Mouse (Mus musculus): ENCODE measurements around the gene Megf11. TPM values are rescaled to one million over a fixed set of nuclear protein-coding genes. Genes with fewer than 3 reads are reported as not detected.

Megf11 gene
- polyA plus RNA-seq, 1 experiment, result 0.06 TPM

DNA sequence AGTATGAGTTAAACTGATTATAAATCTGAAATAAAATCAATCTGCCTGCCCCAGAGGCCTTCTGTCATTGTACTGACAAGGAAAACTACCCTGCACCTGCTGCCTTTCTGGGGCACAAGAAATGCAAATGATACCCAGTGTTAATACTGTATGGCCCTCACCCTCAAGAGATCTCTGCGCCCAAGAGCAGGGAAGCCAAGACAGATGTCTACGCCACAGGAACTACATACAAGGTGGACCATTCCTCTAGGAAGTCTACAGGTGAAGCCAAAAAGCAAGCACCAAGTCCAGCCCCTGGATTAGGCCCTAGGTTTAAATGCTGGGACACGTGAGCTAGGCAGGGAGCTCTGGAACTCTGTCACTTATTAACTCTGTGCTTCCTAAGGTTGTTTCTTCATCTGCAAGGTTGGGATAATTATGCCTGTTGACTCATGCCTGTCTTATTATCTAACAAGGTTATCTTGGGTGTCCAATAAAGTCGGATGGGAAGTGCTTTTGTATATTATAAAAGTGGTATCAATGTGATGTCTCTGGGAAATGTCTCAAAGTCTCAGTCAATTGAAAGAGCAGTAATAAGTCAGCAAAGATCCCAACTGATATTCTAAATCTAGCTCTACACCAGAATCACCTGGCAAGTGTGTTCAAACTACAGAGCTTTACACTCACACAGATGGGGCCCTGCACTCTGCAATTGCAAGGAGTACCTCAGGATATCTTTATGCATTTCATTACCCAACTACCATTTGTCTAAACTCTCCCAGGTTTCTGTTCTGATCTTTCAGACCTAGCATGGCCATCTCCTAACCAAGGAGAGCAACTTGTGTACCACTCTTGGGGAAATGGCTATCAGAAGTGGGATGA lies 315.3 kb downstream of the Megf11 start:
- Histone ChIP-seq H3ac (ENCODE audit: control insufficient read depth, insufficient read length) (no peak overlapping the region), H3K36me3 (ENCODE audit: control insufficient read depth, insufficient read depth) (no peaks in the 10 kb centered on the region), H3K4me3 (no peak overlapping the region), H3K27me3 (ENCODE audit: control insufficient read depth, insufficient read depth, insufficient read length) (no peaks in the 10 kb centered on the region), H3K79me2 (ENCODE audit: control insufficient read depth, insufficient read depth) (no peaks in the 10 kb centered on the region), H3K4me2 (ENCODE audit: low read depth) (peak overlapping the region; percentile 46)
- TF ChIP-seq TCF12 (IDR thresholded peaks at IDR 0.05; ENCODE audit: insufficient read depth, poor library complexity, severe bottlenecking), result no peak
- no peak for TF ChIP-seq MYOD1 (IDR thresholded peaks at IDR 0.05; ENCODE audit: control insufficient read depth in 1 of 3, insufficient read length in 2 of 3, low read depth in 2 of 3)
- no peak for TF ChIP-seq MYOG (IDR thresholded peaks at IDR 0.05; ENCODE audit: control insufficient read depth in 1 of 3, insufficient read depth in 1 of 3, insufficient read length in 2 of 3, low read depth in 2 of 3)
- TF ChIP-seq SRF (IDR thresholded peaks at IDR 0.05; ENCODE audit: control insufficient read depth, insufficient read length, low read depth), result no peak

DNA sequence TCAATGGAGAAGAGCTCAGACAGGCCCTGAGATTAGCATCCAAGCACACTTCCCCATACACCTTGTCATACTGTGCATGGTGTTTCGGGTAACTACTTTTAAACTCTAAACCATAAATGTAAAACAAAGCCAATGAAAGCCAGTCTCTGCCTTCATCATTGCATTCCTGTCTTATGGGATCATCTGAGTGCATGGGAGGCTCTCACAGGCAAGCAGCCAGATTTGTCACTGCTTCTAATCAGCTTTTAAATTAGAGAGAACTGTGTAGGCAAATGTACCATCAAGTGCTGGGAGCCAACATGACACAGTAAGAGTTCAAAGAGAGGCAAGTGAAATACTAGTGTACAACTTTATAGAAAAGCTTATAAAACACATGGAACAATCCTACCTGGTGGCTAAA lies 316.2 kb downstream of the Megf11 start:
- H3K27me3 ChIP-seq (ENCODE audit: control insufficient read depth, insufficient read depth, insufficient read length), result no peaks in the 10 kb centered on the region
- TF ChIP-seq POLR2AphosphoS2 (IDR thresholded peaks at IDR 0.05; ENCODE audit: insufficient read length, low read depth), result no peak
- no peak for TF ChIP-seq POLR2A (IDR thresholded peaks at IDR 0.05; ENCODE audit: insufficient read length, low read depth)
- no peak for TF ChIP-seq MYOG (IDR thresholded peaks at IDR 0.05; ENCODE audit: control insufficient read depth in 1 of 3, insufficient read depth in 1 of 3, insufficient read length in 2 of 3, low read depth in 2 of 3)
- no peak for TF ChIP-seq CEBPB (IDR thresholded peaks at IDR 0.05; ENCODE audit: insufficient read depth, poor library complexity, severe bottlenecking)
- no peak for TF ChIP-seq REST (IDR thresholded peaks at IDR 0.05; ENCODE audit: insufficient read depth, insufficient read length)
- no peak for TF ChIP-seq SRF (IDR thresholded peaks at IDR 0.05; ENCODE audit: control insufficient read depth, insufficient read length, low read depth)
- no peak for TF ChIP-seq USF1 (IDR thresholded peaks at IDR 0.05; ENCODE audit: low read depth)
- no peak for TF ChIP-seq MAX (IDR thresholded peaks at IDR 0.05; ENCODE audit: low read depth)
- TF ChIP-seq TCF12 (IDR thresholded peaks at IDR 0.05; ENCODE audit: insufficient read depth, poor library complexity, severe bottlenecking), result no peak
- TF ChIP-seq TCF3 (IDR thresholded peaks at IDR 0.05; ENCODE audit: insufficient read length, low read depth), result no peak
- TF ChIP-seq MYOD1 (IDR thresholded peaks at IDR 0.05; ENCODE audit: control insufficient read depth in 1 of 3, insufficient read length in 2 of 3, low read depth in 2 of 3), result no peak
- no peak for TF ChIP-seq E2F4 (IDR thresholded peaks at IDR 0.05; ENCODE audit: insufficient read depth)
- no peaks in the 10 kb centered on the region for H3K79me2 ChIP-seq (ENCODE audit: control insufficient read depth, insufficient read depth)
- no peaks in the 10 kb centered on the region for H3K36me3 ChIP-seq (ENCODE audit: control insufficient read depth, insufficient read depth)
- H3K4me2 ChIP-seq (ENCODE audit: low read depth), result peak overlapping the region; percentile 46
- no peak overlapping the region for H3ac ChIP-seq (ENCODE audit: control insufficient read depth, insufficient read length)
- H3K4me3 ChIP-seq, result no peak overlapping the region

DNA sequence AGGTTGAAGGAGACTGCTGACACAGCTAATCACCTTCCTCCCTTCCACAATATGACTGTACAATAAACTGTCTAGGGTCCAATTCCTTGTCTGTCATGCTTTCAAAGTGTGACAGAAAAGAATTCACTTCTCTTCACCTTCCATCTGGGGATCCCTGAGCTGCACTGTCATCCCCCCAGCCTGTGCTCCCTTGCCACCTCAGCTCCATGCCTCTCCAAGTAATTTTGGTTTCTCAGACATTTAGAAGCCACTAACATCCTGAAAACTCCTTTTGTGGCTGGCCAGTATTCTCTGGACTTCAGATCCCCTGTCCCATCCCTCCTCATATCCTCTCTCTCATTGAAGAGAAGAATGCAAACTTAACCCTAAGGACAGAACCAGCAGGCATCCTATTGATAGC lies 317.0 kb downstream of the Megf11 start:
- Histone ChIP-seq H3K4me2 (ENCODE audit: low read depth) (no peak overlapping the region), H3K4me3 (no peak overlapping the region), H3ac (ENCODE audit: control insufficient read depth, insufficient read length) (no peak overlapping the region), H3K27me3 (ENCODE audit: control insufficient read depth, insufficient read depth, insufficient read length) (no peaks in the 10 kb centered on the region), H3K36me3 (ENCODE audit: control insufficient read depth, insufficient read depth) (no peaks in the 10 kb centered on the region), H3K79me2 (ENCODE audit: control insufficient read depth, insufficient read depth) (no peaks in the 10 kb centered on the region)
- TF ChIP-seq E2F4 (IDR thresholded peaks at IDR 0.05; ENCODE audit: insufficient read depth) (no peak), MYOD1 (IDR thresholded peaks at IDR 0.05; ENCODE audit: control insufficient read depth in 1 of 3, insufficient read length in 2 of 3, low read depth in 2 of 3) (no peak), TCF12 (IDR thresholded peaks at IDR 0.05; ENCODE audit: insufficient read depth, poor library complexity, severe bottlenecking) (no peak), MYOG (IDR thresholded peaks at IDR 0.05; ENCODE audit: control insufficient read depth in 1 of 3, insufficient read depth in 1 of 3, insufficient read length in 2 of 3, low read depth in 2 of 3) (no peak), REST (IDR thresholded peaks at IDR 0.05; ENCODE audit: insufficient read depth, insufficient read length) (no peak), SRF (IDR thresholded peaks at IDR 0.05; ENCODE audit: control insufficient read depth, insufficient read length, low read depth) (no peak), MAX (IDR thresholded peaks at IDR 0.05; ENCODE audit: low read depth) (no peak), USF1 (IDR thresholded peaks at IDR 0.05; ENCODE audit: low read depth) (no peak), POLR2A (IDR thresholded peaks at IDR 0.05; ENCODE audit: insufficient read length, low read depth) (no peak), TCF3 (IDR thresholded peaks at IDR 0.05; ENCODE audit: insufficient read length, low read depth) (no peak), CEBPB (IDR thresholded peaks at IDR 0.05; ENCODE audit: insufficient read depth, poor library complexity, severe bottlenecking) (no peak), POLR2AphosphoS2 (IDR thresholded peaks at IDR 0.05; ENCODE audit: insufficient read length, low read depth) (no peak)

DNA sequence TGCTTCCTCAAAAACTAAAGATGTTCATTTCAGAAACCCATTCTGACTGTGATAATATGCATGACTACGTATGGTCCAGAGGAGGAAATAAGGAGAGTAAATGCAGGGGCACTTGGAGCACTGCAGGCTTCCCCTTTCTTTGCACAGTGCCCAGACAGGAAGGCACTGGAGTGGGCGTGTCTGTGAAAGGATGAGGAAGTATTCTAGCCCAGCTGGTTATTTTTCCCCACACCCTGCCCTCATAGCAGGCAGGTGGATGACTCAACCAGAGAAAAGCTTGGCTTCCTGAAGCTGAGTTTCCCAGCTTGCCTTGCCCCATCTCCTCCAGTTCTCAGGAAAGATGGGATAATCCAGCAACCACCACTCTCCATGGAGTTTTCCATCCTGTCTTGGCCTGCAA lies 317.5 kb downstream of the Megf11 start:
- Histone ChIP-seq H3K4me3 (no peak overlapping the region), H3ac (ENCODE audit: control insufficient read depth, insufficient read length) (no peak overlapping the region), H3K79me2 (ENCODE audit: control insufficient read depth, insufficient read depth) (no peaks in the 10 kb centered on the region), H3K36me3 (ENCODE audit: control insufficient read depth, insufficient read depth) (no peaks in the 10 kb centered on the region), H3K27me3 (ENCODE audit: control insufficient read depth, insufficient read depth, insufficient read length) (no peaks in the 10 kb centered on the region), H3K4me2 (ENCODE audit: low read depth) (no peak overlapping the region)
- TF ChIP-seq MYOD1 (IDR thresholded peaks at IDR 0.05; ENCODE audit: control insufficient read depth in 1 of 3, insufficient read length in 2 of 3, low read depth in 2 of 3) (no peak), MAX (IDR thresholded peaks at IDR 0.05; ENCODE audit: low read depth) (no peak), CEBPB (IDR thresholded peaks at IDR 0.05; ENCODE audit: insufficient read depth, poor library complexity, severe bottlenecking) (no peak), POLR2A (IDR thresholded peaks at IDR 0.05; ENCODE audit: insufficient read length, low read depth) (no peak), REST (IDR thresholded peaks at IDR 0.05; ENCODE audit: insufficient read depth, insufficient read length) (no peak), TCF12 (IDR thresholded peaks at IDR 0.05; ENCODE audit: insufficient read depth, poor library complexity, severe bottlenecking) (no peak), SRF (IDR thresholded peaks at IDR 0.05; ENCODE audit: control insufficient read depth, insufficient read length, low read depth) (no peak), E2F4 (IDR thresholded peaks at IDR 0.05; ENCODE audit: insufficient read depth) (no peak), TCF3 (IDR thresholded peaks at IDR 0.05; ENCODE audit: insufficient read length, low read depth) (no peak), MYOG (IDR thresholded peaks at IDR 0.05; ENCODE audit: control insufficient read depth in 1 of 3, insufficient read depth in 1 of 3, insufficient read length in 2 of 3, low read depth in 2 of 3) (no peak), USF1 (IDR thresholded peaks at IDR 0.05; ENCODE audit: low read depth) (no peak), POLR2AphosphoS2 (IDR thresholded peaks at IDR 0.05; ENCODE audit: insufficient read length, low read depth) (no peak)

Data from myocyte (in vitro differentiated cells).